Mouse (Mus musculus) midbrain, postnatal 0 days (tissue): ENCODE measurements around the gene Efna4. TPM values are rescaled to one million over a fixed set of nuclear protein-coding genes. Genes with fewer than 3 reads are reported as not detected.

Source experiments
- ATAC-seq: fragments of 200-750 bp; cut with Nextera tagmentation; 2 replicates; pipeline ENCODE4 v1.8.0; 2017; ENCODE audit warnings: moderate number of reproducible peaks, mild to moderate bottlenecking, moderate TSS enrichment, moderate library complexity; ENCODE audit not compliant: low FRiP score
- DNase-seq: peaks from one replicate; pipeline ENCODE4 v3.0.0-alpha.2; 2015; ENCODE audit warnings: low spot score
- H3K27ac ChIP-seq: fragments of 300-500 bp; sonication (generic); 2 replicates; pipeline ENCODE4 v1.5.1; 2014; ENCODE audit warnings: low read depth, mild to moderate bottlenecking, low read length, mixed read lengths
- H3K27me3 ChIP-seq: fragments of 300-500 bp; sonication (generic); 2 replicates; pipeline ENCODE4 v1.6.1; 2014; ENCODE audit warnings: low read length, control low read depth, mixed read lengths; ENCODE audit not compliant: insufficient read depth
- H3K36me3 ChIP-seq: fragments of 300-500 bp; sonication (generic); 2 replicates; pipeline ENCODE4 v1.6.1; 2014; ENCODE audit warnings: low read length, control low read depth, mixed read lengths; ENCODE audit not compliant: insufficient read depth
- H3K4me1 ChIP-seq: fragments of 300-500 bp; sonication (generic); 2 replicates; pipeline ENCODE4 v1.6.1; 2014; ENCODE audit warnings: mild to moderate bottlenecking, control low read depth, antibody characterized with exemption, low read length, mixed read lengths; ENCODE audit not compliant: insufficient read depth
- H3K4me2 ChIP-seq: fragments of 300-500 bp; sonication (generic); 2 replicates; pipeline ENCODE4 v1.6.1; 2014; ENCODE audit warnings: low read depth, mild to moderate bottlenecking, low read length, mixed read lengths; ENCODE audit not compliant: poor library complexity, severe bottlenecking
- H3K4me3 ChIP-seq: fragments of 300-500 bp; sonication (generic); 2 replicates; pipeline ENCODE4 v1.5.1; 2014; ENCODE audit warnings: low read depth, mild to moderate bottlenecking, low read length, moderate library complexity
- H3K9ac ChIP-seq: fragments of 300-500 bp; sonication (generic); replicated peaks from 2 replicates; pipeline ENCODE4 v1.6.1; 2014; ENCODE audit warnings: mild to moderate bottlenecking, low read length, moderate library complexity, mixed read lengths; ENCODE audit not compliant: poor library complexity, severe bottlenecking
- H3K9me3 ChIP-seq: fragments of 300-500 bp; sonication (generic); 2 replicates; pipeline ENCODE4 v1.6.1; 2016; ENCODE audit warnings: low read length, control low read depth
- CTCF ChIP-seq: IDR thresholded peaks from 2 replicates; pipeline ENCODE4 v1.5.1; 2016; ENCODE audit warnings: antibody characterized with exemption, mild to moderate bottlenecking
- WGBS: fragments of 180-500 bp; shearing (Covaris S2); extraction: QIAGEN DNeasy Blood & Tissue Kit; methylation state at CpG from one replicate; pipeline ENCODE4 v1.1.7; 2014; 5-methylcytosine and 5-hydroxymethylcytosine counted together
- polyA plus RNA-seq: library from polyadenylated mRNA; unstranded; fragments of >200 nt; fragmentation: Nextera tagmentation; extraction: Ambion mirVana; gene quantifications from 2 replicates; pipeline ENCODE4 v1.2.1, GENCODE M21; 2015
- total RNA-seq: library from RNA; depleted of rRNA; stranded (reverse); fragments of >200 nt; gene quantifications from 2 replicates; pipeline ENCODE4 v1.2.3, GENCODE M21; 2014

Efna4 gene
- total and polyA plus RNA-seq, 2 experiments from 2014 or later: 3.5 to 7.9 TPM

DNA sequence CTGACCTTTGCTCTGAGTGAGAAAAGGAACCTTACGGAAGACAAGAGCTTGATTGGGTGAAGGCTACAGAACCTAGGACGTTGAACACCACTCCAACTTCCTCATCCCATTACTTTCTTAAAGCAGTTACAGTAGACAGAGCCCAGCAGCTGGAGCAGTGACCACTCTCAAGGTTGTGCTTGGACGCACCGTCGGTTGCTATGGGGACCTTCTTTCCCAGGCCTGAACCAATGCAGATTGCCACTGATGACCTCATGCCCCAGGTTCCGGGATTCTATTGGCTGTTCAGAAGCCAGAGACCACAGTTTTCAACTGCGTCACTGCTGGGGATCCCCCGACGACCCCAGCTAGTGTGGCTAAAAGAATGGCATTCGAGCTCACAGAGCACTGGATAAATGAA, 6.9 kb downstream of the Efna4 start:
- no peak for TF ChIP-seq CTCF

DNA sequence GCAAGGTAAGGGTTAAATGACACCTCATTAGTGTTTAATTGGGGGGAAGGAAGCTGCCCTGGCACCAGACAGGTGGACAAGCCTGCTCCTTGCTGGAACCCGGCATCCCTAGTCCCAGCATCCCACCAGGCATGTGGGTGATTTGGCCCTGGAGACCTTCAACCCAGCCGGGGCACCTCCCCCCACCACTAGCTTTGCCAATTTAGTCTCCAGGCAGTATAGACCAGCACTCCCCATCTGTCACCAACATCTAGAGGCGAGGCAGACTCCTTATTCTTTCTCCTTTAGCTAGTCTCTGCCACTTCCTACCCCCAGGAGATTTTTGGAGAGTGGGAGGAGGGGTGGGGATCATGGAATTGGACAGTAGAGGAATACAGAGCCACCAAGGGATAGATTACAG, 7.5 kb downstream of the Efna4 start:
- no peak overlapping the region for H3K9ac ChIP-seq
- ATAC-seq (no peak), DNase-seq (peak; percentile 18)
- 45% methylated on average over 3 of the region's 3 CpGs for WGBS
- H3K27me3 ChIP-seq: no peaks in the 10 kb centered on the region
- no peak for TF ChIP-seq CTCF
- no peak overlapping the region for H3K4me2 ChIP-seq
- no peaks in the 10 kb centered on the region for H3K9me3 ChIP-seq
- no peak overlapping the region for H3K4me3 ChIP-seq
- H3K36me3 ChIP-seq: no peaks in the 10 kb centered on the region
- no peak overlapping the region for H3K27ac ChIP-seq
- H3K4me1 ChIP-seq: peaks cover 5% of the 10 kb centered on the region; the same call in 1 of the 2 replicates

More for the DNA sequence above, 6.9 kb downstream of the Efna4 start:
- Histone ChIP-seq H3K4me3 (no peak overlapping the region), H3K27me3 (no peaks in the 10 kb centered on the region), H3K4me1 (peaks cover 5% of the 10 kb centered on the region; the same call in 1 of the 2 replicates), H3K9ac (no peak overlapping the region), H3K4me2 (no peak overlapping the region), H3K9me3 (no peaks in the 10 kb centered on the region), H3K27ac (no peak overlapping the region), H3K36me3 (no peaks in the 10 kb centered on the region)
- DNase-seq (peak; percentile 59), ATAC-seq (peak; percentile 27; the same call in 1 of the 2 replicates)
- 26% methylated on average over 10 of the region's 10 CpGs for WGBS

DNA sequence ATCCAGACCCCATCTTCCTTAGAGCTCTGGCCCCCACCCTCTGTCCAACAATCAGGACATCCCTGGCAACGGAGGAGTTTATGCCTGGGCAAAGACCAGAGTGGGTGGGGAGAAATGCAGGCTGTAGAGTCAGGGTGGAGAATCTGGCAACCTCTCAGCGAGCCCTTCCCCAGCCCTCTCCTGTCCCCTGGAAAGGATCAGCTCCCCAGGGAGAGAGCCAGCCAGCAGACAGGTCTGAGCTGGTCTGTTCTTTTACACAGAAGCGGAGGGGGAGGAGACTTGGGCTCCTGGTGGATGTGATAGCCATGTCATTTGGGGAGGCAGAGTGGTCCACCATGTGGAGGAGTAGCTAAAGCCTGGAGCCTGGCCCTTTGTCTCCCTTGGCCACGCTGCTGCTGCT, 9.2 kb downstream of the Efna4 start:
- Histone ChIP-seq H3K4me1 (peaks cover 5% of the 10 kb centered on the region; the same call in 1 of the 2 replicates), H3K9ac (no peak overlapping the region), H3K27ac (no peak overlapping the region), H3K4me2 (no peak overlapping the region), H3K4me3 (no peak overlapping the region), H3K27me3 (no peaks in the 10 kb centered on the region), H3K36me3 (no peaks in the 10 kb centered on the region), H3K9me3 (no peaks in the 10 kb centered on the region)
- TF ChIP-seq CTCF: no peak
- 9% methylated on average over 4 of the region's 4 CpGs for WGBS
- ATAC-seq (no peak), DNase-seq (peak; percentile 38)

DNA sequence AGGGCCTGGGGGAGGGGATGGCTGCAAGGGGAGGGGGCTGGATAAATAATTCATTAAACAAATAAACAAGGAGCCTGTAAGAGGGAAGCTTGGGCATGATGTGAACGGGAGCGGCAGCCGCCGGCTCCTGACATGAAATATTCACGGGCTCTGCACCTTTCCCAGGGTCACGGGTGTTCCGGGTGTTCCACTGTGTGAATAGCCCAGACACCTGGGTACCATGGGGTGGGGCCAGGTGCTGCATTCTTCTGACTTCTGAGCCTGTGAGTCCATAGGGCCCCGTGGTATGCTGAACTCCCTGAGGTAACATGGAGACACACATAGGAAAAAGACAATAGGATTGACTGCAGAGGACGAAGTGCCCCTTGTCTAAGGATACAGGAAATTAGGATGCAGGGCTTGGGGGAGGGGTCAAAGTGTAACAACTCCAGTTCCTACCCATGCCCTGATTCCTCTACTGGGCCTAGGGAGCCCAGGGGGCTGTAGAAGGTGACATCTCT, 10.4 kb downstream of the Efna4 start:
- no peak overlapping the region for H3K27ac ChIP-seq
- ATAC-seq (no peak), DNase-seq (no peak)
- H3K4me3 ChIP-seq: no peak overlapping the region
- WGBS: 37% methylated on average over 9 of the region's 9 CpGs
- no peaks in the 10 kb centered on the region for H3K9me3 ChIP-seq
- no peaks in the 10 kb centered on the region for H3K27me3 ChIP-seq
- H3K36me3 ChIP-seq: no peaks in the 10 kb centered on the region
- H3K4me2 ChIP-seq: no peak overlapping the region
- peaks cover 3% of the 10 kb centered on the region; the same call in 1 of the 2 replicates for H3K4me1 ChIP-seq
- no peak overlapping the region for H3K9ac ChIP-seq
- no peak for TF ChIP-seq CTCF

DNA sequence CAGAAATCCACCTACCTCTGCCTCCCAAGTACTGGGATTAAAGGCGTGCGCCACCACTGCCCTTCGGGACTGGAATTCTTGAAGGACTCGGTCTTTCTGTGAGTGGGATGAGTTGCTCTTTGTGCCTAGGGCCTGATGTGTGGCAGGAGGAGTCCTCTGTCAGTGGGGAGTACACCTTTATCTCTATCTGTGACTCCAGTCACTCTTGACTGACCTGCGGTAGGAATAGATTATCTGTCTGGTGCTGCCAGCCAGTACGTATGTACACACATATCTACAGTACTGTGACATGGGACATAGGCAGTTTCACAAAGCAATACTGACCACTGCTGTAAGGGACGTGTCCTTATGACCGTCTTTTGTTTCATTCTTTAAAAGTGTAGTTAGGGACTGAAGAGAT, 11.9 kb downstream of the Efna4 start:
- H3K27ac ChIP-seq: no peak overlapping the region
- H3K27me3 ChIP-seq: no peaks in the 10 kb centered on the region
- no peak overlapping the region for H3K4me3 ChIP-seq
- H3K36me3 ChIP-seq: no peaks in the 10 kb centered on the region
- ATAC-seq: no peak
- 93% methylated on average over 8 of the region's 8 CpGs for WGBS
- no peak for DNase-seq
- TF ChIP-seq CTCF: no peak
- H3K4me1 ChIP-seq: no peaks in the 10 kb centered on the region
- no peak overlapping the region for H3K9ac ChIP-seq
- no peak overlapping the region for H3K4me2 ChIP-seq
- H3K9me3 ChIP-seq: no peaks in the 10 kb centered on the region

DNA sequence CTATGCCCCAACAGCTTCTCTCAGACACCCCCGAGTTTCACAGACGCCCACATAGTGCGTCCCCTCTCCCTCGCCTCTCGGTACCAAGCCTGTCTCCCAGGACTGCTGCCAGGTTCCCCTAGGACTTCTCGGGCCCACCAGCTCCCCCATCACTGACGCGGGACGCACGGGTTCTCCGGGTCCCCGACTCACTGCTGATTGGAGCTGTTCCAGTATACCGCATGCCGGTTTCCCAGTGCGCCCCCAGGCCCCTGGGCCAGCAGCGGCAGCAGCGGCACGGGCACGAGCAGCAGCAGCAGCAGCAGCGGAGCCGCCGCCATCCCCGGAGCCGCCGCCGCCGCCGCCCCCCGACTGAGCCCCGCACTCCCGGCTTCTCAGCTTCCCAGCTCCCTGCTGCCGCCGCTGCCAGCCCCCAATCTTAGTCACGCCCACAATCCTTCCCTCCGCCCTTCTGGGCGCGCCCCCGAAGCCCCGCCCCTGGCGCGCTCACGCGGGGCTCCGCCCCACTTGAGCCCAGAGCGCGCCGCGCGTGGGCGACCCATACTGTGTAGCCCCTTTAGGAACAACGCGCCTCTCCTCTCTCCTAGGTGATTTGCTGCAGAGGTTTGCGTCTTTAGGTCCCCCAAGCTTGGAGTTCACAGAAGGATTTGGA, 15.2 kb downstream of the Efna4 start, which contains the start of gene Efna3:
Efna3 (minus strand) TSS at position 452 of the 652 bp plus-strand sequence.
- no peak for TF ChIP-seq CTCF
- no peaks in the 10 kb centered on the region for H3K9me3 ChIP-seq
- H3K4me3 ChIP-seq: peak within 1 kb of the TSS; percentile 72
- ATAC-seq: peak; percentile 45
- DNase-seq: peak; percentile 91
- H3K9ac ChIP-seq: peak within 1 kb of the TSS; percentile 82
- peak within 1 kb of the TSS; percentile 80 for H3K4me2 ChIP-seq
- no peaks in the 10 kb centered on the region for H3K27me3 ChIP-seq
- H3K4me1 ChIP-seq: no peaks in the 10 kb centered on the region
- WGBS: under 1% methylated on average over 51 of the region's 53 CpGs
- no peaks in the 10 kb centered on the region for H3K36me3 ChIP-seq
- H3K27ac ChIP-seq: peak within 1 kb of the TSS; percentile 94
